Mouse (Mus musculus) testis, adult 2 months (tissue): Measurements from ENCODE around the gene Stip1. TPM values are rescaled to one million over a fixed set of nuclear protein-coding genes. Genes with fewer than 3 reads are reported as not detected.

Experiments used
- H3K27ac ChIP-seq: fragments of 200-500 bp; 2 replicates; pipeline ENCODE4 v1.5.1; 2012; ENCODE audit warnings: low read depth, low read length; ENCODE audit not compliant: control insufficient read depth, insufficient read depth
- H3K27me3 ChIP-seq: fragments of 200-500 bp; 2 replicates; pipeline ENCODE4 v1.6.1; 2012; ENCODE audit warnings: mild to moderate bottlenecking, low read length, moderate library complexity; ENCODE audit not compliant: control insufficient read depth, insufficient read depth
- H3K36me3 ChIP-seq: fragments of 200-500 bp; 2 replicates; pipeline ENCODE4 v1.6.1; 2012; ENCODE audit warnings: mild to moderate bottlenecking, low read length; ENCODE audit not compliant: control insufficient read depth, insufficient read depth
- H3K4me1 ChIP-seq: fragments of 200-500 bp; 2 replicates; pipeline ENCODE4 v1.6.1; 2012; ENCODE audit warnings: low read length; ENCODE audit not compliant: control insufficient read depth, insufficient read depth
- H3K4me3 ChIP-seq: fragments of 200-500 bp; 2 replicates; pipeline ENCODE4 v1.5.1; 2012; ENCODE audit warnings: low read depth, mild to moderate bottlenecking, low read length, moderate library complexity, mixed read lengths; ENCODE audit not compliant: control insufficient read depth
- CTCF ChIP-seq: fragments of 200-500 bp; IDR thresholded peaks from 2 replicates; pipeline ENCODE4 v1.5.1; 2012; ENCODE audit warnings: low read depth, mild to moderate bottlenecking, inconsistent platforms, low read length, moderate library complexity; ENCODE audit not compliant: control insufficient read depth, insufficient read depth, insufficient replicate concordance
- POLR2A ChIP-seq: fragments of 200-500 bp; IDR thresholded peaks from 2 replicates; pipeline ENCODE4 v1.6.1; 2012; ENCODE audit warnings: low read depth, mild to moderate bottlenecking, inconsistent platforms, low read length, moderate library complexity; ENCODE audit not compliant: control insufficient read depth
- polyA plus RNA-seq: library from polyadenylated mRNA; depleted of rRNA; stranded (reverse); fragments of >200 nt; gene quantifications from 2 replicates; pipeline ENCODE4 v1.2.3, GENCODE M21; 2012

Gene Stip1
- polyA plus RNA-seq, 1 experiment: 53.1 TPM

DNA sequence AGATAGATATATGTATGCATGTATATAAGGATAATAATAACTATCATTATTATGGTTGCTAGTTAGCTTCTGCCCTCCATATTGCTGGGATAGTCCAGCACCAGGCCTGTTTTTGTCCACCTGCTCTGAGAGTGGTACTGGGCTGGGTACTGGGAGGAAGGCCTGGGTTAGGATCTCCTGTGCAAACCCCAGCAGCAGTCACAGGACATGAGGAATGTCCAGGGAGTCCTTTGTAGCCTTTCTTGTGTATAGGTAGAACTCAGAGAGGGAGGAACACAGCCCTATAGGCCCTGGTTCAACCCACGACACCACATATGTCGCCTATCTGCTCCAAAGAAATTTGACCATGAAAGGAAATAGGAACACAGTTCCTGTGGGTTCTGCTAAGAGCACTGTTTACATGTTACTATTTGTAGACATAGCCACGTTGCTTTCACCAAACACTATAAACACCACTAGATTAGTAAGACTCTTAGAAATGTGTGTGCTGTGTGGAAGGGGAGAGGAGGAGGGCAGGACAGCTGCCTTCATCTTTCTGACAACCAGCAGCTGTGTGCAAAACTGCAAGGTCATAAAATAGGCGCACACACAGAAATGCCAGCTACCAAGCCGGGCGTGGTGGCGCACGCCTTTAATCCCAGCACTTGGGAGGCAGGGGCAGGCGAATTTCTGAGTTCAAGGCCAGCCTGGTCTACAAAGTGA is 32.7 kb downstream of the Stip1 start:
- no peak for TF ChIP-seq CTCF
- TF ChIP-seq POLR2A: no peak
- H3K27ac ChIP-seq: no peak overlapping the region
- H3K36me3 ChIP-seq: no peaks in the 10 kb centered on the region
- H3K4me3 ChIP-seq: no peak overlapping the region
- H3K4me1 ChIP-seq: no peaks in the 10 kb centered on the region
- no peaks in the 10 kb centered on the region for H3K27me3 ChIP-seq

DNA sequence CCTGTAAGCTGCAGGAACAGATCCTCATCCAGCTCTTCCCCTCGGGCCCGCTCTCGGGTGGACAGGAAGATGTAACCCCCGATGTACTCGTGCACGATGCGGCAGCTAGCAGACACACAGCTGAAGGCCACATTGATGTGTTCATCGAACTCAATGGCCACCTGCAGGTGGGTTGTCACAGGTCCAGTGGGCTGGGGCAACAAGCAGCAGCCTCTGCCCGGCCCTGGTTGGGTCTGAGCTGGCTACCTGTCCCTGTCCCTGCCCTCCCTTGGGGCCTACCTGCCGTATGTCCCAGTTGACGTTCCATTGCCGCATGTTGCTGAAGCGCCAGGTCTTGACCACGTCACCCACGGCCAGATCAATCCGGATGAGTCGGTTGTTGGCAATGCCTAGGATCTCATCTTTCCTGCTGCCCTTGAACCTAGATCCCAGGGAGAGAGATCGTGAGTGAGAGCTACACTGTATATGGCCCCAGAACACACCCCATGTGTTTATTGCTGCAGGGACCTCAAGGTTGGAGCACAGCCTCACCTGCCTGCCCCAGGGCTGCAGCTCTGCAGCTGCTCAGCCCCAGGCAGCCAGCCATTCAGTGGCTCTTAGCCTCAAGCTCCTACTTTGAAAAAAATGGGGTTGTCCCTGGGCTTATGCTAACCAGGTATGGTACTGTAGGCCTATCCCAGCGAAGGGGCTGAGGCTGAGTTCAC is 40.3 kb downstream of the Stip1 start:
- H3K4me3 ChIP-seq: no peak overlapping the region
- no peak overlapping the region for H3K27ac ChIP-seq
- no peaks in the 10 kb centered on the region for H3K36me3 ChIP-seq
- H3K27me3 ChIP-seq: no peaks in the 10 kb centered on the region
- H3K4me1 ChIP-seq: peaks cover 14% of the 10 kb centered on the region
- no peak for TF ChIP-seq POLR2A
- no peak for TF ChIP-seq CTCF

DNA sequence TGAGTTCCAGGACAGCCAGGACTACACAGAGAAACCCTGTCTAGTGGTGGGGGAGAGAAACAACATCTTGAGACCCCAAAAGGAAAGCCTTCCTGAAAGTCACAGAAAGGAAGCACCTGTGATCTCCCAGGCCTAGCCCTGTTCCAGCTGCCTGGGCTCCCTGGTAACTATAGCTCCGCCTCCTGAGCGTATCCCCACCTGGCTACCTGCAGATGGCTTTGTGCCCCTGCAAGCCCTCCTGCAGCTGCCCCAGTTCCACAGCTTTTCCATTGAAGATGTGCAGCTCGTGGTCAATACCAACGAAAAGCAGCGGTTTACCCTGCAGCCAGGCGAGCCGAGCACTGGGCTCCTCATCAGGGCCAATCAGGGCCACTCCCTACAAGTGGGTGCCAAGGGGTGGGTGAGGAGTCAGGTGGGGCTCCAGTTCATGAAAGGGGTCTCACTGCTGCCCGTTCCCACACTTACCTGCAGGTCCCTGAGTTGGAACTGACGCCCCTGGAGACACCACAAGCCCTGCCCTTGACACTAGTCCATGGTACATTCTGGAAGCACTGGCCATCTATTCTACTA is 42.0 kb downstream of the Stip1 start:
- no peaks in the 10 kb centered on the region for H3K27me3 ChIP-seq
- no peaks in the 10 kb centered on the region for H3K36me3 ChIP-seq
- H3K4me3 ChIP-seq: peak overlapping the region; percentile 7
- H3K4me1 ChIP-seq: peaks cover 15% of the 10 kb centered on the region
- no peak overlapping the region for H3K27ac ChIP-seq
- TF ChIP-seq CTCF: no peak
- TF ChIP-seq POLR2A: no peak

DNA sequence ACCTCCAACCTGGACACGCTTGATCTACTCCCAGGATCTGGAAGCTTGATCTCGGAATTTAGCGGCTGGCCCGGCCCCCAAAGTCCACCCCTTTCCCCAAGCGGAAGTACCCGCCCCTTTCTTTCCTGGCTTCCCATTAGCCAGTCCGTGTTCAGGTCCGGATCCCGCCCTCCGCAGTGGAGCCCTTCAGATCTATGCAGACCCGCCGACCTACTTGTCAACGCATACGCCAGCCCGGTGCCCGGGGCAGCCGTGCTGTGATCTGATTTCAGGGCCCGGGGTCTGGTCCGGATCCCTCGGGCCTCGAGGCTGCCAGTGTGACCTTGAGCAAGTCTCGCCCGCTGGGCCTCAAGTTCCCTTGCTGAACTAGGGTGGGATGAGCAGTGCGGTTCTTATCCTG is 43.8 kb downstream of the Stip1 start, which contains the start of the genes Nudt22 and Trpt1:
Gene Nudt22 (minus strand): TSS at position 112 of the 400 bp plus-strand sequence.
Gene Trpt1 (plus strand): TSS at position 126 of the 400 bp plus-strand sequence.
- H3K27ac ChIP-seq: peak within 1 kb of the TSS; percentile 61; the same call in 1 of the 2 replicates
- H3K36me3 ChIP-seq: no peaks in the 10 kb centered on the region
- H3K27me3 ChIP-seq: no peaks in the 10 kb centered on the region
- H3K4me1 ChIP-seq: peaks cover 23% of the 10 kb centered on the region
- TF ChIP-seq POLR2A (peak; percentile 51; the same call in 1 of the 2 replicates), CTCF (no peak)
- H3K4me3 ChIP-seq: peak within 1 kb of the TSS; percentile 85

DNA sequence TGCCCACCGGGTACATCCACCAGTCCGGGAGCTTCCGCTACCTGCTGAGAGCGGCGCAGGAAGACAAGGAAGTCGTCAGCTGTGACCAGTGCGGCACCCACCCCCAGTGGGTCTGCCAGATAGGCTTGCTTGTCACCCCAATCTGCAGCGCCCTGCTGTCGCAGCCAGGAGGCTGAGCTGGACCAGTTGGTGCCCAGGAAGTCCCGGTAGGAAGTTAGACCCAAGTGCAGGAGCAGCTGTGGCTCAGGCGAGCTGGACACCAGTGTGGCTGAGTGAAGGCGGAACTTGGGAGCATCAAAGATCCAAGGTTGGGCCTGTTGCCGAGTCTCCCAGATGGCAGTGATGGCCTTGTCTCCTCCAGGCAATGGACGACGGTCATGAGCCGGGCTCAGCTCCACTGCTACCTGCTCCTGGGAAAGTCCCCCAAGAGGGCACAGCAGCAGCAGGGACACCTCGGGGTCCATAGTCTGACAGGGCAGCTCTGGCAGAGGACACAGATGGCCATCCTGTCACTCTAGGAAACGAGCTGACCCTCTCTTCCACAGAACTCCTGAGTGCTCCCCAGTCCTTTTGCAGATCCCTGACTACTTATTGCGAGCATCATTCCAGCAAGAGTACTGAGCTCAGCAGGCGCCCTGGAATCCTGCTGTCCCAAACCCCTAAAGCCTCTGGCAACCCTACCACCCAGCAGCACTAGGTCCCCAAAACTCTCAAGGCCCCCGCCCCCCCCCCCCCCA is 44.3 kb downstream of the Stip1 start:
- TF ChIP-seq CTCF: no peak
- no peak for TF ChIP-seq POLR2A
- Histone ChIP-seq H3K27me3 (no peaks in the 10 kb centered on the region), H3K36me3 (no peaks in the 10 kb centered on the region), H3K27ac (peak overlapping the region; percentile 30; the same call in 1 of the 2 replicates), H3K4me1 (peaks cover 23% of the 10 kb centered on the region), H3K4me3 (peak overlapping the region; percentile 42)

DNA sequence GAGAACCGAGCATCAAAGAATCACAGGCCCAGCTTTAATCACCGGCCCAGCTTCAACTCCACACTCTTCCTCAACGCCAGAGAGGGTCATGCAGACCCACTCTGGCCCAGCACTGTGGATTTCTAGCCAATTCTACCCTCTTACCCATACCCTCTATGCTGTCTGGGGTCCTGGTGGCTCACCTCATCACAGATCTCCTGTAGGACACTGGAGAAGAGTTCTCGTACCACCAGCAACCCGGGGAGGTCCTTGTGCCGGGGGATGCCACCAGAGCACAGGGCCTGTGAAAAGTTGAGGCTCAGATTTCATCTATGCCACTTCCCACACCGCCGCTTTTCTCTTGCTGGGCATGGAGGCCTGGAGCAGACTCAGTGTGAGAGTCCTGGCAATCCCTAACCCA is 45.3 kb downstream of the Stip1 start:
- Histone ChIP-seq H3K27me3 (no peaks in the 10 kb centered on the region), H3K4me3 (no peak overlapping the region), H3K36me3 (no peaks in the 10 kb centered on the region), H3K27ac (no peak overlapping the region), H3K4me1 (peaks cover 23% of the 10 kb centered on the region)
- no peak for TF ChIP-seq POLR2A
- no peak for TF ChIP-seq CTCF
